Mouse (Mus musculus): ENCODE results near the gene Xpa.
"Not testable (repeated sequence)": the region's sequence is repeated elsewhere in the genome, so short reads cannot be mapped to it uniquely, and the experiment has no call there.

Xpa gene

DNA sequence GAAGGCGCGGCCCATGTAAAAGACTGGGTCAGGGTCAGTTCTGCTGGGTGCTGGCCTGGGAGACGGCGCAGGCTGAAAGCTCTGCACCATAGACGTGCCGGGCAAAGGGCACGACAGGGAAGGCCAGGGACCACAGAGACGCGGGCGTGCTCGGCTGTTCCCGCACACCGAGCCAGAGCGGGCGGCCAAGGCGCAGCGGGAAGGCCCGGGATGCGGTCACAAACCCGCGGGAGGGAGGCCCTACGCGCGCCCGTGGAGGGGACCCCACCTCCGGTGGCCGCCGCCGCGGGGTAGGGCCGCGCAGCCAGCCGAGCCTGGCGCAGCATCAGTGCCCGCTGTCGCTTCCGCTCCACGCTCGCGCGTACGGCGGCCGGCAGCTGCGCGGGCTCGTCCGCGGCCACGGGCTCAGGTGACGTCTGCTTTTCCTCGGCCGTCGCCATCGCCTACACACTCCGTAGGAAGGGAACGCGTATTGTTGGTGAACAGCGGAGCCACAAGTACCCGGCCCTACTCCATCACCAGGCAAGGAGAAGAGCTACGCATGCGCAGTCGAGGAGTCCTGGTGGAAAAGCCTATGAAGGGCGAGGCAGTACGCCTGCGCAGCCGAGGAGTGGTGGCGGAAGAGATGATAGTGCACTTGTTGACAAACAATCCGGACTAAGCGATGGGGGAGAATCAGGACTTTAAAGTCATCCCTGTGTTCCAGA lies at the start of gene Xpa:
Xpa (minus strand) TSS at position 531 of the 707 bp plus-strand sequence.
- DNase-seq = peak; percentile 95

- peak; percentile 69 for DNase-seq
These were observed 39.8 kb upstream of the Xpa start for GRCm38 (mm10) chr4:46235871-46236270.

DNA sequence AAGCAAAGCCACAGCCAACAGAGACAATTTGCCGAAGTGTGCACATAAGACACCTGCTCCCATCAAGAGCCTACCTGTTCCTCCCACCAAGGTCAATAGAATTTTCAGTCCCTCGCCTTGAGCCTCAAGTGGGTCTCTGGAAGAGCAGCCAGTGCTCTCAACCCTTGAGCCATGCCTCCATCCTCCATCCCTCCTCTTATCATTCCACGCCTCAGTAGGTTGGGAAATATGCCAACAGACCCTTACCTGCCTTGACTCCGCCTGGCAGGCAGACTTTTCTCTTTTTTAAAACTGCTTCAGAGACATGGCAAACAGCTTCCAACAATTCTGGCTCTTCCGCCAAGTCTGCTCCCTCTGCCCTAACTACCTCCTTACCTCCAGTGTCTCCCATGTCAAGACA lies 38.6 kb upstream of the Xpa start:
- DNase-seq = no peak

- DNase-seq = no peak
These were observed 30.9 kb upstream of the Xpa start for GRCm38 (mm10) chr4:46226972-46227535.

DNA sequence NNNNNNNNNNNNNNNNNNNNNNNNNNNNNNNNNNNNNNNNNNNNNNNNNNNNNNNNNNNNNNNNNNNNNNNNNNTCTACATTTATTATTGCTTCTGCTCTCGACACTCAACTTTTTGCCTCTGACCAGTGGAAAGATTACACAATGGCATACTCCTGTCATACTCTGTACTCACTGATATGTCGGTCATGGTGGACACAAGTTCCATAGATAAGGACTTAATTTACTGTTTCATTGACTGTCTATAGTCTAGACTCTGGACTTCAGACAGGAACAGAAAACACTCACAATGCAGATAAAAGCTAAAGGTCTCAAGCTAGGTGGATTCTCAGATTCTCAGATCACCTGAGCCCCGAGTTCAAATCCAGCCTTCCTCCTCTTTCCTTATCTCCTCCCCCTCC lies 25.0 kb upstream of the Xpa start:
- no peak for DNase-seq

- peak; percentile 54 for DNase-seq
These were observed 6.5 kb upstream of the Xpa start for GRCm38 (mm10) chr4:46202562-46203126.

DNA sequence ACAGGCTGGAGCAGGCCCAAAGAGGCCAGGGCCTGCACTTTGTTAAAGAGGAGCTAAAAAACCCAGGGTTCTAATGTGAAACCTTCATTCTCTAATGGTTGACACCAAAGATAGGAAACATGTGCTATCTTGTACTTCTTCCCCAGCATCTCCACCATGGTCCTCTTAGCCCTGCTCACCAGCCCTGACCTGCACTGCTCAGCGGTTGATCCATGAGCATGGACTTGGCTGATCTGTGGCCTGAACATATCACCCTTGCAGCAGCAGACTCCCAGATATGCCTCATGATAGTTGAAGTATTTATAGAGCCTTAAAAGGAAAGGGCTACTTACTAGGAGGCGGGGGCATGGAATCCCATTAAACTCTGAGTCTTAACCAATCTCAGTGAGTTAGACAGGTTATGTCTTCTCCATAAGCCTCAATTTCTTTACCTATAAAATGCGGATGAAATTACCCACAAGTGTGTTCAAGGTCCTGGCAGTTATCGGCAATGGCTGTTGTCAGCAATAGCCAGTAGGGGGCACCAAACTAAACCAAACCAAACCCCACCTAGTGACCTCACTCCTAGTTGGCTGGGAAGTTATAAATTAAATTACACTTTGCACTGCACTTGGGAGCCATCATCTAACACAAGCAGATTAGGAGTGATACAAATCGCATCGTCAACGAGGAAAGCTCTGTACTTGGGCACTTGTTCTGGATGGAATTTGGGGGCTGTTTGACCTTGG lies 5.9 kb upstream of the Xpa start:
- peak; percentile 77 for DNase-seq

- DNase-seq = no peak
These were observed 2.0 kb upstream of the Xpa start for GRCm38 (mm10) chr4:46198064-46198463.

- no peak for DNase-seq
These were observed 402 bp upstream of the Xpa start for GRCm38 (mm10) chr4:46196513-46196912.

- DNase-seq = not testable (repeated sequence)
These were observed 4.1 kb downstream of the Xpa start for GRCm38 (mm10) chr4:46192011-46192410.

DNA sequence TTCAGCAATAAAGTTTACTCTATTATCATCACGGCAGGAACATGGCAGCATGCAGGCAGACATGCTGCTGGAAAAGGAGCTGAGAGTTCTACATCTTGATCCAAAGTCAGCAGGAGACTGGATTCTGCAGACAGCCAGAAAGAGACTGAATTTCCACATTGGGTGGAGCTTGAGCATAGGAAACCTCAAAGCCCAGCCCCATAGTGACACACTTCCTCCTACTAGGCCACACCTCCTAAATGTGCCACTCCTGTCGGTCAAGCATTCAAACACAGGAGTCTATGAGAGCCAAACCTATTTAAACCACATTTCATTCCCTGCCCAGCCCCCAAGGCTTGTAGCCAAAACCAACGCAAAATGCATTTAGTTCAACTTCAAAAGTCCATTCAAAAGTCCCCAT lies 9.6 kb downstream of the Xpa start:
- DNase-seq = no peak

GRCm38 (mm10) chr4:46185890-46186289 lies 10.2 kb downstream of the Xpa start:
- no peak for DNase-seq

GRCm38 (mm10) chr4:46185423-46185822 lies 10.7 kb downstream of the Xpa start:
- no peak for DNase-seq

DNA sequence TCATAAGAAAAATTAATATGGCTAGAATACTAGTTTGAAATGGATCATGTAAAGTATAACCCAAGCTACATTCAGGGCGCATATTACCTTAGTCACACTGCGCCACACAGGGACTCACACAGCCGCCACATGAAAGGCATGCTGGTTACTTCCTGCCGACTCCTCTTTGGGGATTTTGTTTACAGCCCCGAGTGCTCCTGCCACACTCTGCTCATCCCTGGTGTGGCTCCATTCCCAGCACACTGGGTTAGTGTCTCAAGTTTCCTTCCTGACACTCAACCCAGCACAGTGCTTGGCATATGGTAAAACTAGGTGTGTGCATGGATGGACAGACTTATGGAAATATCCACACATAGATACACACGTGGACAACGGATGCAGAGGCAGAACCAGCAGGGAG lies 13.9 kb downstream of the Xpa start:
- DNase-seq = no peak

DNA sequence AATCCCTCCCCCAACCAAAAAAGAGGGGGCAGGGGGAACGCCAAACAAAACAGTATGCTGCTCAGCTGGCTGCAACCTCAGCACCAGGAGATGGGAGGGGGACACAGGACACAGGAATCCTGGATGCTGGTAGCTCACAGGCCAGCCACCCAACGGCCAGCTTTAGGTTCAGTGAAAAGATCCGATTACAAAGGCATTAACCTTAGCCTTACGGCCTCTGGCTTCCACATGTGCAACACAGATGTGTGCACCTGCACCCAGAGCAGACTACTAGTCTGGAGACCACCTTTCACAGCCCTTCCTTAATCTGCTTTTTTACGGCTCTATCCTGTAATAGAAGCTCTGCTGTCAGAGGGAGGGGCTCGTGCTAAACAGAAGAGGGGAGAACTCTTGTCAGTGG lies 14.9 kb downstream of the Xpa start:
- DNase-seq = no peak

GRCm38 (mm10) chr4:46177496-46177895 lies 18.6 kb downstream of the Xpa start:
- no peak for DNase-seq

GRCm38 (mm10) chr4:46177018-46177417 lies 19.1 kb downstream of the Xpa start:
- DNase-seq = no peak

DNA sequence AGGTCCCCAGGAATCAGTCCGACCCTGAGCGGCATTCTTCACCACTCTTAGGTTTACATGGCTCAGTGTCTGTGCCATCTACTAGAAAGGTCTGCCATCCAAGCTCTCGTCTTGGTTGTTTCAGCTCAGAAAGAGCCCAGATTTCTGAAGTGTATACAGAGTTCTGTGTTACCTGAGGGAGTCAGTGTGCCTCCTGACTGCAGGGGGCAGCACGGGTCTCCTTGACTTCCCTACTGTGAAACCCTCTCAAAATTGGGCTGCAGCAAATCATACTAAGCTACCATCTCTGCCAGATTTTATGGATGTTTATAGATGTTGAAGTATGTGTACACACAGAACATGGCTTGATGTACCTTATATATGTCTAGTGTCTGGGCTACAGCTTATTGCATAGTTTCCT lies 19.8 kb downstream of the Xpa start:
- DNase-seq = no peak

- no peak for DNase-seq
These were observed 24.4 kb downstream of the Xpa start for GRCm38 (mm10) chr4:46171761-46172160.

GRCm38 (mm10) chr4:46165831-46166230 lies 30.3 kb downstream of the Xpa start:
- no peak for DNase-seq

DNA sequence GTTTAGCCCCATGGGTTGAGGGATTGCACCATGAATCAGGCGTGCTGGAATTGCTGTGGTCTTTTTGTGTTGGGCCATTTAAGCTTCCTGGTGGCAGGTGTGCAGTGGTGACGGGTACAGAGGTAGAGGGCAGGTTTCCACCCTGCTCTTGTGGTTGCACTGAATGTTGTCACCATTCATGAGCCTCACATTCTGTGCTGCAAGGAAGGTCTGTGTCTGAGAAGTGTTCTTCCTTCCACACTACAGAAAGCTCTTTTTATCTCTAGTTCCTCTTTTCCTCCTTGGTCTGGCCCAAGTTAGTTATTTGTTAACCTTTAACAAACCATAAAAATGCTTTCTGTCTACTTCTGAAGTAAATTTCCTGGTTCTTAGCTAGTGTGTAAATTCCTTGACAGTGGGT lies 32.1 kb downstream of the Xpa start:
- DNase-seq = no peak

DNA sequence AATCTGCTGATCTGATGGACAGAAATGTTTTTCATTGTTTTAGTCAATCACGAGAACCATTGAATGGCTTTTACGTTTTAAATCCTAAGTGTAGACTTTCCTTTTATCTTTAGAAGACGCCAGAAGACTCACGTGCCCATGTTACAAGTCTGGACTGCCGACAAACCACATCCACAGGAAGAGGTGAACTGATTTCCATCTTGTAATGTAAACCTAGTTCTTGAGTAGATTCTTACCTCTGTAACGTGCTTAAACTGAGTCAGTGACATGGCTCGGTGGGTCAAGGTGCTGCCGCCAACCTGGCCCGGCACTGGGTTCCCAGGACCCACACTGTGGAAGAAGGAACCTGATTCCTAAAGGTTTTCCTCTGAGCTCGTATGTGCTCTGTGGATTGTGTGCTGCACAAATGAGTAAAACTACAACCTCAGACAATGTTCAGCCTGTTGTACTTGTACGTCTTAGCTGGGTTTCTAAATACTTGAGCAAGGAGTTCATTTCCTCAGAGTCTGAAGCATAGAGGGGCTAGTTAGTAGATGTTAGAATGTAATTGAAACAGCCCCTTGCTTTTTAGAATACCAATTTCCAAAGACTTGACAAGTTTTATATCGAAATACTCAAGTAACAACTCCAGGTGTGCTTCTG lies 44.1 kb downstream of the Xpa start:
- DNase-seq = no peak

DNA sequence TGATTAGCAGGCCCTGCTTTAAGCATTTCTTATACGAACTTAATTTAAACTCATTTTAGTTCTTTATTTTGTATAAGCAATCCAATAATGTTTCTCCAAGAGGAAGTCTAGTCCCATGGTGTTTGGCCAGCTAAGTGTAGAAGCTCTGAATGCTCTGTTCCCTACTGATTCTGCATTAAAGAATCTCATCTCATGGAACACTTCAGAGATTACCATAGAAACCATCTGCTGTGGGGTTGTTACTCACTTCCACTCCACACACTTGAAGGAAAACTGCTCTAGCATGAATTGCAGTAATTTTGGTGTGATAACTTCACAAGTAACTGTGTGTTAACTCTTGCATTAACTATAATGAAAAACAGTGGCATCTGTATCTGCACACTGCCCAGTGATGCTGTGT lies 49.2 kb downstream of the Xpa start:
- DNase-seq = no peak

Data from cerebellum, adult 11 months (tissue).